Mouse (Mus musculus): ENCODE results near the gene Zfp326. TPM values are rescaled to one million over a fixed set of nuclear protein-coding genes. Genes with fewer than 3 reads are reported as not detected.

The Zfp326 gene
- 64.1 and 67.5 TPM in 2 replicates for polyA plus RNA-seq (2016; fragmentation: Nextera tagmentation; extraction: Ambion mirVana)

- Histone ChIP-seq H3K4me3 (peak within 1 kb of the TSS; percentile 95), H3K27ac (peak within 1 kb of the TSS; percentile 89), H3K9ac (peak within 1 kb of the TSS; percentile 99), H3K9me3 (no peaks in the 10 kb centered on the region), H3K36me3 (0 out of 2 replicates have a peak, but pooled peaks cover 5% of the 10 kb centered on the region), H3K27me3 (no peaks in the 10 kb centered on the region), H3K4me1 (peaks cover 16% of the 10 kb centered on the region), H3K4me2 (replicated peaks) (peak within 1 kb of the TSS; percentile 73)
- 1% methylated on average over 79 of the region's 83 CpGs for WGBS
- peak; percentile 89 for ATAC-seq (ENCODE audit: insufficient number of reproducible peaks, insufficient read depth, low FRiP score, low TSS enrichment)
These were observed at the start of gene Zfp326 for GRCm38 (mm10) chr5:105876068-105876924. Gene Zfp326, plus strand, starts transcription at chr5:105876565.

GRCm38 (mm10) chr5:105826916-105827510 is 49.4 kb upstream of the Zfp326 start:
- Histone ChIP-seq H3K4me2 (replicated peaks) (no peak overlapping the region), H3K36me3 (no peaks in the 10 kb centered on the region), H3K9me3 (no peaks in the 10 kb centered on the region), H3K27me3 (no peaks in the 10 kb centered on the region), H3K27ac (no peak overlapping the region), H3K4me1 (peaks cover 13% of the 10 kb centered on the region), H3K9ac (no peak overlapping the region), H3K4me3 (no peak overlapping the region)
- 49% methylated on average over 5 of the region's 5 CpGs for WGBS
- ATAC-seq (ENCODE audit: insufficient number of reproducible peaks, insufficient read depth, low FRiP score, low TSS enrichment), result 0 out of 2 replicates have a peak, but pooled peaks have one; percentile 24

GRCm38 (mm10) chr5:105828050-105828449 is 48.3 kb upstream of the Zfp326 start:
- no peak for ATAC-seq (ENCODE audit: insufficient number of reproducible peaks, insufficient read depth, low FRiP score, low TSS enrichment)
- 92% methylated on average over 3 of the region's 3 CpGs for WGBS
- H3K27ac ChIP-seq, result no peak overlapping the region

DNA sequence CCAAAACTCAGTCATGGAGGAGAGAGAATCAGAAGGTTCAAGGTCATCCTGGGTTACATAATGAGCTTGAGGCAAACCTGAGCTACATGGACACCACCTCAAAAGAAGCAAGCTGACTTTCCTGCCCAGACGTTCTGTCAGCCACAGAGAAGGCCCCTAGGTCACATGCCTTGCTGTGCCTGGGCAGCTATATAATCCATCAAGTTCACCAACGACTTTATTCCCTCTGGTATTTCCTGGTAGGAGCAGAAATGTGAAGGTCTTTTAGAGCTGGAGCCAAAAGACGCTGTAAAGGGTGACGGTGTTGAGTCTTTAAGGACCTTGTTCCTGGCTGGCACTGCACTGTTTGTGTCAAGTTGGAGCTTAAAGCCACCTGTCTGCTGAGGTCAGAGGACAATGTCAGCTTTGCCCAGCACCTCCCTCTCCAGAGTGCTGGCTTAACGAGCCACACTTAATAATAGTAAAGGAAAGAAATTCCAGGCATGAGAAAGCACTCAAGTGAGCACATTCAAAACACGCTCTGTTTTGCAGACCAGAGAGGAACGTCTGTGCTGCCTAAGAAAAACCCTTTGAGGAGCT is 47.3 kb upstream of the Zfp326 start:
- Histone ChIP-seq H3K27ac (no peak overlapping the region; the same call in 1 of the 2 replicates), H3K4me3 (no peak overlapping the region), H3K36me3 (no peaks in the 10 kb centered on the region), H3K27me3 (no peaks in the 10 kb centered on the region), H3K4me1 (no peaks in the 10 kb centered on the region), H3K4me2 (replicated peaks) (no peak overlapping the region), H3K9ac (no peak overlapping the region), H3K9me3 (no peaks in the 10 kb centered on the region)
- ATAC-seq (ENCODE audit: insufficient number of reproducible peaks, insufficient read depth, low FRiP score, low TSS enrichment), result no peak
- WGBS, result 42% methylated on average over 7 of the region's 7 CpGs

More at GRCm38 (mm10) chr5:105828050-105828449, 48.3 kb upstream of the Zfp326 start:
- Histone ChIP-seq H3K36me3 (no peaks in the 10 kb centered on the region), H3K27me3 (no peaks in the 10 kb centered on the region), H3K9ac (no peak overlapping the region), H3K9me3 (no peaks in the 10 kb centered on the region), H3K4me1 (peaks cover 9% of the 10 kb centered on the region), H3K4me2 (replicated peaks) (no peak overlapping the region), H3K4me3 (no peak overlapping the region)

DNA sequence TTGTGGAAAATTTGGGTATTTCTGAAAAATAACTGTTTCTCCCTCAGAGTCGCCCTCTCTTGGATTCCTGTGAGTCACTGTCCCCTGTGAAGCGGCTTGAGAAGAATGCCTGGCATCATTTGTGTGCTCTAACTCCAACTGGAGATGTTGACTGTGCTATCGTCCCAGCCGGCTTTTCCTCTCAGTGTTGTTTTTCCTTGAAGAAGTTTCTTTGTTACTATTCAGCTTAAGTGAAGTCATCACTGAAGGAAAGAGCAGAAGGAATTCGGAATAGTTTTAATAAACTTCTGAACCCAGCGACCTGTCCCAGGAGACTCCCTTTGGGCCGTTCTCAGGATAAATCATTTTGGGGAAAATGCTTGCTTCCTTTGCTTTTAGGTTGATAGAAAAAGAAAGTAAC is 44.2 kb upstream of the Zfp326 start:
- WGBS, result 62% methylated on average over 7 of the region's 7 CpGs
- H3K9ac ChIP-seq, result no peak overlapping the region
- no peak overlapping the region for H3K4me2 ChIP-seq (replicated peaks)
- no peaks in the 10 kb centered on the region for H3K36me3 ChIP-seq
- H3K4me1 ChIP-seq, result no peaks in the 10 kb centered on the region
- no peak overlapping the region for H3K27ac ChIP-seq
- no peaks in the 10 kb centered on the region for H3K27me3 ChIP-seq
- H3K9me3 ChIP-seq, result no peaks in the 10 kb centered on the region
- no peak overlapping the region for H3K4me3 ChIP-seq
- ATAC-seq (ENCODE audit: insufficient number of reproducible peaks, insufficient read depth, low FRiP score, low TSS enrichment), result no peak

- ATAC-seq (ENCODE audit: insufficient number of reproducible peaks, insufficient read depth, low FRiP score, low TSS enrichment), result no peak
- 63% methylated on average over 3 of the region's 3 CpGs for WGBS
These were observed 42.4 kb upstream of the Zfp326 start for GRCm38 (mm10) chr5:105833923-105834322.

GRCm38 (mm10) chr5:105836006-105836405 is 40.4 kb upstream of the Zfp326 start:
- H3K27ac ChIP-seq, result no peak overlapping the region
- H3K4me3 ChIP-seq, result no peak overlapping the region
- ATAC-seq (ENCODE audit: insufficient number of reproducible peaks, insufficient read depth, low FRiP score, low TSS enrichment), result no peak
- H3K9me3 ChIP-seq, result no peaks in the 10 kb centered on the region
- H3K4me2 ChIP-seq (replicated peaks), result no peak overlapping the region
- 71% methylated on average over 9 of the region's 9 CpGs for WGBS
- no peak overlapping the region for H3K9ac ChIP-seq
- H3K36me3 ChIP-seq, result no peaks in the 10 kb centered on the region
- H3K27me3 ChIP-seq, result no peaks in the 10 kb centered on the region
- H3K4me1 ChIP-seq, result no peaks in the 10 kb centered on the region

More at GRCm38 (mm10) chr5:105833923-105834322, 42.4 kb upstream of the Zfp326 start:
- no peak overlapping the region for H3K27ac ChIP-seq
- no peaks in the 10 kb centered on the region for H3K9me3 ChIP-seq
- H3K4me2 ChIP-seq (replicated peaks), result no peak overlapping the region
- H3K36me3 ChIP-seq, result no peaks in the 10 kb centered on the region
- H3K4me1 ChIP-seq, result no peaks in the 10 kb centered on the region
- no peak overlapping the region for H3K4me3 ChIP-seq
- H3K27me3 ChIP-seq, result no peaks in the 10 kb centered on the region
- H3K9ac ChIP-seq, result no peak overlapping the region

DNA sequence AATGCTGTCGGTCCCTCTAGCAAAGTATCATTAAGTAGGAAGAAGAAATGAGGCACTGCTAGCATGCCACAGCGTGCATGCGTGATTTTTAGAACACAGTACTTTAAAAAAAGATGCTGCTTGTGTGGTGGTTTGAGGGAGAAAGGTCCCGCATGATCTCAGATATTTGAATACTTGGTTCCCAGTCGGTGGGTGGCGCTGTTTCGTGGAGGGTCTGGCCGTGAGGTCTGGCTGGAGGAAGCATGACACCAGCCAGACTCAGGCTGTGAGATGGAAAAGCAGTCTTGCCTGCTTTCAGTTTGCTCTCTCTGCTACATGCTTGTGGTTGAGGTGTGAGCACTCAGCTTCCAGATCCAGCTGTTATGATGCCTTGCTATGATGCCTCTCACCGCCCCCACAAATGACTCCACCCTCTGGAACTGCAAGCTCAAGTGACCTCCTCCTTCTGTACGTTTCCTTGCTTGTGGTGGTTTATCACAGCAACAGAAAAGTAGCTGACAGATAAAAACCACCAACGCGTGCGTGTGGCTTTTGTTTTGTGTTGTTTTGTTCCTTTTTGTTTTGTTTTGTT is 36.5 kb upstream of the Zfp326 start:
- Histone ChIP-seq H3K4me1 (no peaks in the 10 kb centered on the region), H3K36me3 (no peaks in the 10 kb centered on the region), H3K9ac (no peak overlapping the region), H3K4me3 (no peak overlapping the region), H3K9me3 (no peaks in the 10 kb centered on the region), H3K4me2 (replicated peaks) (no peak overlapping the region), H3K27me3 (no peaks in the 10 kb centered on the region), H3K27ac (no peak overlapping the region)
- 76% methylated on average over 13 of the region's 13 CpGs for WGBS
- ATAC-seq (ENCODE audit: insufficient number of reproducible peaks, insufficient read depth, low FRiP score, low TSS enrichment), result no peak

- WGBS, result 80% methylated on average over 10 of the region's 10 CpGs
- Histone ChIP-seq H3K27me3 (no peaks in the 10 kb centered on the region), H3K4me3 (no peak overlapping the region), H3K36me3 (no peaks in the 10 kb centered on the region), H3K4me2 (replicated peaks) (no peak overlapping the region), H3K4me1 (peaks cover under 1% of the 10 kb centered on the region; the same call in 1 of the 2 replicates), H3K9me3 (no peaks in the 10 kb centered on the region), H3K9ac (no peak overlapping the region), H3K27ac (no peak overlapping the region)
- ATAC-seq (ENCODE audit: insufficient number of reproducible peaks, insufficient read depth, low FRiP score, low TSS enrichment), result no peak
These were observed 32.2 kb upstream of the Zfp326 start for GRCm38 (mm10) chr5:105844044-105844753.

GRCm38 (mm10) chr5:105845041-105845440 is 31.3 kb upstream of the Zfp326 start:
- H3K9me3 ChIP-seq, result no peaks in the 10 kb centered on the region
- H3K4me1 ChIP-seq, result peaks cover 6% of the 10 kb centered on the region; the same call in 1 of the 2 replicates
- no peak overlapping the region for H3K9ac ChIP-seq
- no peak overlapping the region for H3K27ac ChIP-seq
- H3K27me3 ChIP-seq, result no peaks in the 10 kb centered on the region
- ATAC-seq (ENCODE audit: insufficient number of reproducible peaks, insufficient read depth, low FRiP score, low TSS enrichment), result no peak
- no peak overlapping the region for H3K4me2 ChIP-seq (replicated peaks)
- H3K36me3 ChIP-seq, result no peaks in the 10 kb centered on the region
- H3K4me3 ChIP-seq, result no peak overlapping the region
- WGBS, result 88% methylated on average over 2 of the region's 2 CpGs

- Histone ChIP-seq H3K9ac (no peak overlapping the region), H3K4me1 (peaks cover 6% of the 10 kb centered on the region; the same call in 1 of the 2 replicates), H3K9me3 (no peaks in the 10 kb centered on the region), H3K4me2 (replicated peaks) (no peak overlapping the region), H3K4me3 (no peak overlapping the region), H3K27me3 (no peaks in the 10 kb centered on the region), H3K27ac (no peak overlapping the region), H3K36me3 (no peaks in the 10 kb centered on the region)
- ATAC-seq (ENCODE audit: insufficient number of reproducible peaks, insufficient read depth, low FRiP score, low TSS enrichment), result no peak
- WGBS, result 84% methylated on average over 8 of the region's 8 CpGs
These were observed 28.6 kb upstream of the Zfp326 start for GRCm38 (mm10) chr5:105847726-105848125.
